Mouse (Mus musculus) thymus, adult 2 months (tissue): ENCODE results near the gene Eya2. TPM values are rescaled to one million over a fixed set of nuclear protein-coding genes. Genes with fewer than 3 reads are reported as not detected.
A peak's percentile ranks its signal among the peaks of the same experiment; 100 is the strongest.

ENCODE experiments used
- DNase-seq: peaks from one replicate; pipeline ENCODE4 v3.0.0; 2021
- H3K27ac ChIP-seq: fragments of 200-500 bp; 2 replicates; pipeline ENCODE4 v1.5.1; 2012; ENCODE audit warnings: low read length, control low read depth; ENCODE audit not compliant: control insufficient read depth, insufficient read depth
- H3K27me3 ChIP-seq: fragments of 200-500 bp; 2 replicates; pipeline ENCODE4 v1.6.1; 2012; ENCODE audit warnings: mild to moderate bottlenecking, low read length, moderate library complexity, mixed read lengths; ENCODE audit not compliant: control insufficient read depth, insufficient read depth
- H3K36me3 ChIP-seq: fragments of 200-500 bp; 2 replicates; pipeline ENCODE4 v1.6.1; 2012; ENCODE audit warnings: mild to moderate bottlenecking, low read length, moderate library complexity; ENCODE audit not compliant: control insufficient read depth, insufficient read depth
- H3K4me1 ChIP-seq: fragments of 200-500 bp; replicated peaks from 2 replicates; pipeline ENCODE4 v1.6.1; 2012; ENCODE audit warnings: low read length; ENCODE audit not compliant: control insufficient read depth, insufficient read depth
- H3K4me3 ChIP-seq: fragments of 200-500 bp; 2 replicates; pipeline ENCODE4 v1.5.1; 2012; ENCODE audit warnings: mild to moderate bottlenecking, low read length, control low read depth, moderate library complexity; ENCODE audit not compliant: control insufficient read depth, insufficient read depth
- CTCF ChIP-seq: fragments of 200-500 bp; IDR thresholded peaks from 2 replicates; pipeline ENCODE4 v1.5.1; 2012; ENCODE audit warnings: mild to moderate bottlenecking, control low read depth, low read length, moderate library complexity, borderline replicate concordance; ENCODE audit not compliant: control insufficient read depth, poor library complexity, insufficient read depth; ENCODE audit errors: extremely low read depth
- POLR2A ChIP-seq: fragments of 200-500 bp; IDR thresholded peaks from 2 replicates; pipeline ENCODE4 v1.6.1; 2012; ENCODE audit warnings: mild to moderate bottlenecking, low read length, control low read depth, moderate library complexity; ENCODE audit not compliant: control insufficient read depth, poor library complexity, insufficient read depth; ENCODE audit errors: extremely low read depth
- WGBS: fragments of 180-500 bp; shearing (Covaris S2); methylation state at CpG from one replicate; pipeline ENCODE4 v1.1.7; 2018; 5-methylcytosine and 5-hydroxymethylcytosine counted together
- polyA plus RNA-seq: library from polyadenylated mRNA; depleted of rRNA; stranded (reverse); fragments of >200 nt; gene quantifications from 2 replicates; pipeline ENCODE4 v1.2.3, GENCODE M21; 2012

Eya2 gene
- polyA plus RNA-seq, 1 experiment: 85.9 TPM

GRCm38 (mm10) chr2:165716688-165717087, 121.9 kb downstream of the Eya2 start:
- peak; percentile 11 for DNase-seq
- WGBS: 96% methylated on average over 6 of the region's 6 CpGs

GRCm38 (mm10) chr2:165717182-165718176, 122.6 kb downstream of the Eya2 start:
- DNase-seq: no peak
- H3K36me3 ChIP-seq: no peaks in the 10 kb centered on the region
- no peaks in the 10 kb centered on the region for H3K27me3 ChIP-seq
- TF ChIP-seq CTCF: no peak
- no peak overlapping the region for H3K4me3 ChIP-seq
- no peak overlapping the region for H3K27ac ChIP-seq
- 91% methylated on average over 23 of the region's 23 CpGs for WGBS
- H3K4me1 ChIP-seq: no peaks in the 10 kb centered on the region

More at GRCm38 (mm10) chr2:165716688-165717087, 121.9 kb downstream of the Eya2 start:
- Histone ChIP-seq H3K36me3 (no peaks in the 10 kb centered on the region), H3K27ac (no peak overlapping the region), H3K27me3 (no peaks in the 10 kb centered on the region), H3K4me3 (no peak overlapping the region), H3K4me1 (no peaks in the 10 kb centered on the region)
- TF ChIP-seq POLR2A: no peak
- peak; percentile 82; the same call in 1 of the 2 replicates for TF ChIP-seq CTCF

- 89% methylated on average over 8 of the region's 8 CpGs for WGBS
- no peak for DNase-seq
- Histone ChIP-seq H3K4me1 (no peaks in the 10 kb centered on the region), H3K27ac (no peak overlapping the region), H3K4me3 (no peak overlapping the region), H3K27me3 (no peaks in the 10 kb centered on the region), H3K36me3 (no peaks in the 10 kb centered on the region)
- no peak for TF ChIP-seq CTCF
- no peak for TF ChIP-seq POLR2A
Measured at GRCm38 (mm10) chr2:165719382-165719781, 124.5 kb downstream of the Eya2 start.

- no peak for DNase-seq
- H3K27ac ChIP-seq: no peak overlapping the region
- no peaks in the 10 kb centered on the region for H3K27me3 ChIP-seq
- no peaks in the 10 kb centered on the region for H3K4me1 ChIP-seq
- WGBS: 91% methylated on average over 5 of the region's 5 CpGs
- H3K36me3 ChIP-seq: no peaks in the 10 kb centered on the region
- no peak for TF ChIP-seq CTCF
- no peak for TF ChIP-seq POLR2A
- no peak overlapping the region for H3K4me3 ChIP-seq
Measured at GRCm38 (mm10) chr2:165721941-165722340, 127.1 kb downstream of the Eya2 start.

- WGBS: 97% methylated on average over 18 of the region's 18 CpGs
- no peak for TF ChIP-seq POLR2A
- TF ChIP-seq CTCF: no peak
- Histone ChIP-seq H3K4me3 (no peak overlapping the region), H3K36me3 (no peaks in the 10 kb centered on the region), H3K27me3 (no peaks in the 10 kb centered on the region), H3K27ac (no peak overlapping the region), H3K4me1 (no peaks in the 10 kb centered on the region)
- DNase-seq: no peak
Measured at GRCm38 (mm10) chr2:165732552-165733238, 137.9 kb downstream of the Eya2 start.

GRCm38 (mm10) chr2:165733701-165734100, 138.9 kb downstream of the Eya2 start:
- Histone ChIP-seq H3K27me3 (no peaks in the 10 kb centered on the region), H3K4me3 (no peak overlapping the region), H3K27ac (no peak overlapping the region), H3K36me3 (no peaks in the 10 kb centered on the region), H3K4me1 (no peaks in the 10 kb centered on the region)
- 94% methylated on average over 8 of the region's 8 CpGs for WGBS
- TF ChIP-seq CTCF (no peak), POLR2A (no peak)
- DNase-seq: no peak

- TF ChIP-seq POLR2A (no peak), CTCF (no peak)
- no peak for DNase-seq
- WGBS: 53% methylated on average over 2 of the region's 2 CpGs
- Histone ChIP-seq H3K4me1 (no peaks in the 10 kb centered on the region), H3K36me3 (no peaks in the 10 kb centered on the region), H3K4me3 (no peak overlapping the region), H3K27me3 (no peaks in the 10 kb centered on the region), H3K27ac (no peak overlapping the region)
Measured at GRCm38 (mm10) chr2:165736297-165736696, 141.5 kb downstream of the Eya2 start.
